Mouse (Mus musculus) liver, embryonic 12.5 days (tissue): Measurements from ENCODE around the gene Foxl1. TPM values are rescaled to one million over a fixed set of nuclear protein-coding genes. Genes with fewer than 3 reads are reported as not detected.

Source experiments
- ATAC-seq: fragments of 200-750 bp; cut with Nextera tagmentation; 2 replicates; pipeline ENCODE4 v1.8.0; 2017; ENCODE audit warnings: moderate number of reproducible peaks, mild to moderate bottlenecking, moderate library complexity
- H3K27ac ChIP-seq: fragments of 300-500 bp; sonication (generic); 2 replicates; pipeline ENCODE4 v1.5.1; 2016; ENCODE audit warnings: mild to moderate bottlenecking
- H3K27me3 ChIP-seq: fragments of 300-500 bp; sonication (generic); replicated peaks from 2 replicates; pipeline ENCODE4 v1.6.1; 2016; ENCODE audit warnings: mild to moderate bottlenecking, moderate library complexity
- H3K36me3 ChIP-seq: fragments of 300-500 bp; sonication (generic); 2 replicates; pipeline ENCODE4 v1.6.1; 2016; ENCODE audit warnings: mild to moderate bottlenecking, moderate library complexity
- H3K4me1 ChIP-seq: fragments of 300-500 bp; sonication (generic); 2 replicates; pipeline ENCODE4 v1.6.1; 2016
- H3K4me2 ChIP-seq: fragments of 300-500 bp; sonication (generic); 2 replicates; pipeline ENCODE4 v1.6.1; 2016; ENCODE audit warnings: mild to moderate bottlenecking, moderate library complexity
- H3K4me3 ChIP-seq: fragments of 300-500 bp; sonication (generic); 2 replicates; pipeline ENCODE4 v1.5.1; 2016; ENCODE audit warnings: mild to moderate bottlenecking, moderate library complexity
- H3K9ac ChIP-seq: fragments of 300-500 bp; sonication (generic); 2 replicates; pipeline ENCODE4 v1.6.1; 2016; ENCODE audit warnings: mild to moderate bottlenecking, moderate library complexity
- H3K9me3 ChIP-seq: fragments of 300-500 bp; sonication (generic); replicated peaks from 2 replicates; pipeline ENCODE4 v1.6.1; 2016; ENCODE audit warnings: mild to moderate bottlenecking, moderate library complexity
- WGBS: fragments of 180-500 bp; shearing (Covaris S2); methylation state at CpG from one replicate; pipeline ENCODE4 v1.1.7; 2016; ENCODE audit not compliant: insufficient replicate concordance; 5-methylcytosine and 5-hydroxymethylcytosine counted together
- polyA plus RNA-seq: library from polyadenylated mRNA; unstranded; fragments of >200 nt; fragmentation: Nextera tagmentation; extraction: Ambion mirVana; gene quantifications from 2 replicates; pipeline ENCODE4 v1.2.1, GENCODE M21; 2016

Foxl1 gene
- polyA plus RNA-seq, 1 experiment from 2014 or later = 0.41 TPM

- H3K9ac ChIP-seq = no peak overlapping the region
- H3K4me2 ChIP-seq = no peak overlapping the region
- ATAC-seq = no peak
- H3K36me3 ChIP-seq = peaks cover 70% of the 10 kb centered on the region
- no peak overlapping the region for H3K4me3 ChIP-seq
- no peaks in the 10 kb centered on the region for H3K9me3 ChIP-seq
- H3K27ac ChIP-seq = no peak overlapping the region
- H3K4me1 ChIP-seq = peaks cover 23% of the 10 kb centered on the region
- no peaks in the 10 kb centered on the region for H3K27me3 ChIP-seq
- WGBS = 48% methylated on average over 17 of the region's 17 CpGs
Observed at GRCm38 (mm10) chr8:121104049-121104818, 23.5 kb upstream of the Foxl1 start.

GRCm38 (mm10) chr8:121107668-121108656, 19.8 kb upstream of the Foxl1 start, which contains the start of gene Mthfsd:
Mthfsd (minus strand) TSS chr8:121108392.
- Histone ChIP-seq H3K27me3 (peaks cover 36% of the 10 kb centered on the region), H3K27ac (peak within 1 kb of the TSS; percentile 59), H3K9me3 (no peaks in the 10 kb centered on the region), H3K4me2 (peak within 1 kb of the TSS; percentile 87), H3K9ac (peak within 1 kb of the TSS; percentile 82), H3K36me3 (peaks cover 33% of the 10 kb centered on the region), H3K4me1 (peaks cover 23% of the 10 kb centered on the region), H3K4me3 (peak within 1 kb of the TSS; percentile 85)
- 1% methylated on average over 75 of the region's 75 CpGs for WGBS
- ATAC-seq = peak; percentile 93

- Histone ChIP-seq H3K9me3 (no peaks in the 10 kb centered on the region), H3K36me3 (peaks cover 26% of the 10 kb centered on the region), H3K9ac (peak overlapping the region; percentile 82), H3K27me3 (peaks cover 42% of the 10 kb centered on the region), H3K27ac (0 out of 2 replicates have a peak overlapping the region, but pooled peaks have one; percentile 18), H3K4me3 (peak overlapping the region; percentile 85), H3K4me1 (peaks cover 23% of the 10 kb centered on the region), H3K4me2 (peak overlapping the region; percentile 87)
- ATAC-seq = no peak
- 13% methylated on average over 5 of the region's 5 CpGs for WGBS
Observed at GRCm38 (mm10) chr8:121108657-121109056, 19.1 kb upstream of the Foxl1 start.

- no peak overlapping the region for H3K9ac ChIP-seq
- peaks cover 3% of the 10 kb centered on the region; the same call in 1 of the 2 replicates for H3K36me3 ChIP-seq
- no peak overlapping the region for H3K27ac ChIP-seq
- no peaks in the 10 kb centered on the region for H3K9me3 ChIP-seq
- ATAC-seq = no peak
- WGBS = 25% methylated on average over 7 of the region's 7 CpGs
- no peak overlapping the region for H3K4me3 ChIP-seq
- H3K4me1 ChIP-seq = peaks cover 27% of the 10 kb centered on the region
- H3K27me3 ChIP-seq = peaks cover 68% of the 10 kb centered on the region
- H3K4me2 ChIP-seq = no peak overlapping the region
Observed at GRCm38 (mm10) chr8:121111145-121111907, 16.4 kb upstream of the Foxl1 start.

- no peaks in the 10 kb centered on the region for H3K9me3 ChIP-seq
- no peak overlapping the region for H3K27ac ChIP-seq
- no peaks in the 10 kb centered on the region for H3K36me3 ChIP-seq
- no peak overlapping the region for H3K4me3 ChIP-seq
- peaks cover 88% of the 10 kb centered on the region for H3K27me3 ChIP-seq
- peaks cover 18% of the 10 kb centered on the region for H3K4me1 ChIP-seq
- H3K9ac ChIP-seq = no peak overlapping the region
- no peak overlapping the region for H3K4me2 ChIP-seq
- ATAC-seq = peak; percentile 33; the same call in 1 of the 2 replicates
- 2% methylated on average over 21 of the region's 21 CpGs for WGBS
Observed at GRCm38 (mm10) chr8:121113261-121113660, 14.5 kb upstream of the Foxl1 start.

GRCm38 (mm10) chr8:121115136-121115535, 12.6 kb upstream of the Foxl1 start:
- no peaks in the 10 kb centered on the region for H3K9me3 ChIP-seq
- H3K4me1 ChIP-seq = peaks cover 10% of the 10 kb centered on the region
- H3K4me3 ChIP-seq = no peak overlapping the region
- no peak for ATAC-seq
- 2% methylated on average over 25 of the region's 25 CpGs for WGBS
- H3K9ac ChIP-seq = no peak overlapping the region
- H3K4me2 ChIP-seq = no peak overlapping the region
- no peak overlapping the region for H3K27ac ChIP-seq
- H3K36me3 ChIP-seq = no peaks in the 10 kb centered on the region
- peaks cover 99% of the 10 kb centered on the region for H3K27me3 ChIP-seq

GRCm38 (mm10) chr8:121115948-121116347, 11.8 kb upstream of the Foxl1 start, which contains the start of gene Foxc2:
Foxc2 (plus strand) TSS chr8:121116171.
- WGBS = 1% methylated on average over 25 of the region's 25 CpGs
- Histone ChIP-seq H3K4me2 (peak within 1 kb of the TSS; percentile 71), H3K9me3 (no peaks in the 10 kb centered on the region), H3K4me1 (peaks cover 10% of the 10 kb centered on the region), H3K36me3 (no peaks in the 10 kb centered on the region), H3K27me3 (peaks cover 99% of the 10 kb centered on the region), H3K9ac (peak within 1 kb of the TSS; percentile 48), H3K27ac (peak within 1 kb of the TSS; percentile 8; the same call in 1 of the 2 replicates), H3K4me3 (peak within 1 kb of the TSS; percentile 54)
- ATAC-seq = no peak

GRCm38 (mm10) chr8:121116591-121117185, 11.1 kb upstream of the Foxl1 start:
- H3K4me2 ChIP-seq = peak overlapping the region; percentile 71
- H3K9ac ChIP-seq = peak overlapping the region; percentile 48
- peak overlapping the region; percentile 54 for H3K4me3 ChIP-seq
- ATAC-seq = no peak
- under 1% methylated on average over 55 of the region's 55 CpGs for WGBS
- H3K9me3 ChIP-seq = no peaks in the 10 kb centered on the region
- no peaks in the 10 kb centered on the region for H3K36me3 ChIP-seq
- H3K27me3 ChIP-seq = peaks cover 99% of the 10 kb centered on the region
- H3K27ac ChIP-seq = peak overlapping the region; percentile 8; the same call in 1 of the 2 replicates
- peaks cover 10% of the 10 kb centered on the region for H3K4me1 ChIP-seq

- ATAC-seq = no peak
- Histone ChIP-seq H3K27ac (no peak overlapping the region), H3K9ac (no peak overlapping the region), H3K4me2 (peak overlapping the region; percentile 71), H3K9me3 (no peaks in the 10 kb centered on the region), H3K4me3 (peak overlapping the region; percentile 54), H3K36me3 (no peaks in the 10 kb centered on the region), H3K4me1 (peaks cover 10% of the 10 kb centered on the region), H3K27me3 (peaks cover 99% of the 10 kb centered on the region)
- 1% methylated on average over 57 of the region's 62 CpGs for WGBS
Observed at GRCm38 (mm10) chr8:121117186-121117651, 10.5 kb upstream of the Foxl1 start.

- no peak overlapping the region for H3K9ac ChIP-seq
- 3% methylated on average over 28 of the region's 28 CpGs for WGBS
- no peak for ATAC-seq
- peak overlapping the region; percentile 54 for H3K4me3 ChIP-seq
- peaks cover 10% of the 10 kb centered on the region for H3K4me1 ChIP-seq
- H3K27ac ChIP-seq = no peak overlapping the region
- peak overlapping the region; percentile 71 for H3K4me2 ChIP-seq
- H3K27me3 ChIP-seq = peaks cover 99% of the 10 kb centered on the region
- H3K9me3 ChIP-seq = no peaks in the 10 kb centered on the region
- no peaks in the 10 kb centered on the region for H3K36me3 ChIP-seq
Observed at GRCm38 (mm10) chr8:121117906-121118305, 9.8 kb upstream of the Foxl1 start.
